Mouse (Mus musculus) CH12.LX (cell line): Measurements from ENCODE around the gene Zfp202. TPM values are rescaled to one million over a fixed set of nuclear protein-coding genes. Genes with fewer than 3 reads are reported as not detected.

ENCODE experiments used
- DNase-seq: peaks from one replicate; pipeline ENCODE4 v3.0.0-alpha.2; 2013; ENCODE audit errors: extremely low read depth
- H3K27ac ChIP-seq: 2 replicates; pipeline ENCODE4 v1.5.1; 2012; ENCODE audit warnings: low read depth, mild to moderate bottlenecking, control low read depth, moderate library complexity; ENCODE audit not compliant: insufficient read depth
- H3K27me3 ChIP-seq: replicated peaks from 2 replicates; pipeline ENCODE3; 2012; ENCODE audit warnings: inconsistent platforms
- H3K36me3 ChIP-seq, 2 experiments: replicated peaks in 1 of 2; 2 replicates each; pipeline versions ENCODE3 to v1.6.1; 2012; ENCODE audit warnings: inconsistent platforms in 1 of 2, low read length in 1 of 2, mild to moderate bottlenecking in 1 of 2, mixed read lengths in 1 of 2, moderate library complexity in 1 of 2; ENCODE audit not compliant: control insufficient read depth in 1 of 2, insufficient read depth in 1 of 2
- H3K4me1 ChIP-seq, 2 experiments: 2 replicates each; pipeline ENCODE4 v1.6.1; 2012; ENCODE audit warnings: inconsistent platforms in 1 of 2, moderate library complexity in 1 of 2; ENCODE audit not compliant: insufficient read depth in 2 of 2, control insufficient read depth in 1 of 2
- H3K4me2 ChIP-seq: 2 replicates; pipeline ENCODE4 v1.6.1; 2012; ENCODE audit warnings: low read depth, mild to moderate bottlenecking, control low read depth; ENCODE audit not compliant: poor library complexity, insufficient read depth, severe bottlenecking
- H3K4me3 ChIP-seq, 3 experiments: fragments of 150-350 bp in 1 of 3; sonication (generic) in 1 of 3; replicated peaks in 1 of 3; 2 replicates each; pipeline versions ENCODE3 to v1.5.1; 2011 to 2012; ENCODE audit warnings: low read depth in 2 of 3, low read length in 2 of 3, mild to moderate bottlenecking in 2 of 3, moderate library complexity in 2 of 3, control low read depth in 1 of 3, improper control_type of control experiment in 1 of 3, inconsistent platforms in 1 of 3, mixed read lengths in 1 of 3; ENCODE audit not compliant: poor library complexity in 1 of 3
- H3K79me2 ChIP-seq: replicated peaks from 2 replicates; pipeline ENCODE4 v1.6.1; 2012; ENCODE audit warnings: mild to moderate bottlenecking, moderate library complexity; ENCODE audit not compliant: control insufficient read depth, poor library complexity, insufficient read depth, severe bottlenecking; ENCODE audit errors: extremely low read depth
- H3K9ac ChIP-seq: 2 replicates; pipeline ENCODE4 v1.6.1; 2012; ENCODE audit warnings: low read depth, mild to moderate bottlenecking, control low read depth, moderate library complexity; ENCODE audit not compliant: insufficient read depth
- H3K9me3 ChIP-seq: replicated peaks from 2 replicates; pipeline ENCODE3; 2012; ENCODE audit warnings: low read length, inconsistent platforms, mixed read lengths
- BHLHE40 ChIP-seq: IDR thresholded peaks from 2 replicates; pipeline ENCODE4 v1.6.1; 2011; ENCODE audit warnings: mild to moderate bottlenecking, low read depth, low read length, improper control_type of control experiment
- CTCF ChIP-seq, 2 experiments: IDR thresholded peaks in 1 of 2; conservative IDR thresholded peaks in 1 of 2; 2 replicates each; pipeline ENCODE4 v1.5.1; 2011 to 2012; ENCODE audit warnings: low read depth in 2 of 2, low read length in 2 of 2, improper control_type of control experiment in 1 of 2, inconsistent platforms in 1 of 2, mild to moderate bottlenecking in 1 of 2, moderate library complexity in 1 of 2
- E2F4 ChIP-seq: IDR thresholded peaks from 2 replicates; pipeline ENCODE4 v1.6.1; 2011; ENCODE audit warnings: low read depth, low read length, improper control_type of control experiment; ENCODE audit not compliant: insufficient replicate concordance
- ELF1 ChIP-seq: IDR thresholded peaks from 2 replicates; pipeline ENCODE4 v1.6.1; 2014; ENCODE audit warnings: low read depth, mild to moderate bottlenecking, inconsistent platforms, low read length, improper control_type of control experiment
- EP300 ChIP-seq: IDR thresholded peaks from 2 replicates; pipeline ENCODE4 v1.6.1; 2011; ENCODE audit warnings: low read length, improper control_type of control experiment
- ETS1 ChIP-seq: conservative IDR thresholded peaks from 2 replicates; pipeline ENCODE4 v1.6.1; 2012; ENCODE audit warnings: low read depth, mild to moderate bottlenecking, inconsistent platforms, low read length, improper control_type of control experiment, moderate library complexity
- HCFC1 ChIP-seq: IDR thresholded peaks from 2 replicates; pipeline ENCODE4 v1.6.1; 2012; ENCODE audit warnings: low read depth, mild to moderate bottlenecking, inconsistent platforms, low read length, improper control_type of control experiment
- IRF4 ChIP-seq: IDR thresholded peaks from 2 replicates; pipeline ENCODE4 v1.6.1; 2014; ENCODE audit warnings: low read depth, mild to moderate bottlenecking, inconsistent platforms, low read length, improper control_type of control experiment
- KAT2A ChIP-seq: IDR thresholded peaks from 2 replicates; pipeline ENCODE4 v1.6.1; 2012; ENCODE audit warnings: low read length, improper control_type of control experiment, inconsistent platforms; ENCODE audit not compliant: insufficient replicate concordance
- MAFK ChIP-seq: IDR thresholded peaks from 2 replicates; pipeline ENCODE4 v1.6.1; 2011; ENCODE audit warnings: low read length, improper control_type of control experiment; ENCODE audit not compliant: insufficient replicate concordance
- MAX ChIP-seq: IDR thresholded peaks from 2 replicates; pipeline ENCODE4 v1.6.1; 2011; ENCODE audit warnings: low read length, improper control_type of control experiment
- MAZ ChIP-seq: IDR thresholded peaks from 2 replicates; pipeline ENCODE4 v1.6.1; 2012; ENCODE audit warnings: low read depth, mild to moderate bottlenecking, inconsistent platforms, low read length, improper control_type of control experiment, moderate library complexity
- MEF2A ChIP-seq: IDR thresholded peaks from 2 replicates; pipeline ENCODE4 v1.6.1; 2014; ENCODE audit warnings: low read depth, mild to moderate bottlenecking, inconsistent platforms, low read length, improper control_type of control experiment, borderline replicate concordance
- NRF1 ChIP-seq: IDR thresholded peaks from 2 replicates; pipeline ENCODE4 v1.6.1; 2014; ENCODE audit warnings: low read depth, mild to moderate bottlenecking, inconsistent platforms, low read length, improper control_type of control experiment, moderate library complexity
- PAX5 ChIP-seq: IDR thresholded peaks from 2 replicates; pipeline ENCODE4 v1.6.1; 2012; ENCODE audit warnings: low read length, inconsistent platforms, mixed read lengths
- SIN3A ChIP-seq: IDR thresholded peaks from 2 replicates; pipeline ENCODE4 v1.6.1; 2012; ENCODE audit warnings: low read length, improper control_type of control experiment, inconsistent platforms
- SMC3 ChIP-seq: IDR thresholded peaks from 2 replicates; pipeline ENCODE4 v1.6.1; 2011; ENCODE audit warnings: low read depth, low read length, improper control_type of control experiment
- TBP ChIP-seq: conservative IDR thresholded peaks from 2 replicates; pipeline ENCODE4 v1.6.1; 2011; ENCODE audit warnings: low read depth, low read length, improper control_type of control experiment
- TCF12 ChIP-seq: IDR thresholded peaks from 2 replicates; pipeline ENCODE4 v1.6.1; 2014; ENCODE audit warnings: low read depth, mild to moderate bottlenecking, inconsistent platforms, low read length, improper control_type of control experiment
- UBTF ChIP-seq: IDR thresholded peaks from 2 replicates; pipeline ENCODE4 v1.6.1; 2012; ENCODE audit warnings: low read depth, mild to moderate bottlenecking, inconsistent platforms, low read length, improper control_type of control experiment, moderate library complexity
- USF2 ChIP-seq: conservative IDR thresholded peaks from 2 replicates; pipeline ENCODE4 v1.6.1; 2011; ENCODE audit warnings: low read depth, low read length, improper control_type of control experiment
- ZC3H11A ChIP-seq: IDR thresholded peaks from 2 replicates; pipeline ENCODE4 v1.6.1; 2012; ENCODE audit warnings: low read depth, mild to moderate bottlenecking, inconsistent platforms, low read length, improper control_type of control experiment
- dilution Hi-C: fragments of 300-500 bp; cut with MboI; formaldehyde crosslinking; loops from 2 replicates; pipeline ENCODE4 v1.14.3; 2020; ENCODE audit warnings: low sequenced_read_pairs; ENCODE audit not compliant: extremely low pct_unique_long_range_greater_than_20kb, extremely low pct_ligation_motif_present
- in situ Hi-C: fragments of 300-500 bp; cut with MboI; formaldehyde crosslinking; loops from 3 replicates; pipeline ENCODE4 v1.14.3; 2019; ENCODE audit warnings: low sequenced_read_pairs, low pct_ligation_motif_present, low pct_unique_long_range_greater_than_20kb, mixed read lengths
- polyA plus RNA-seq: library from polyadenylated mRNA; unstranded; fragments of >175 nt; gene quantifications from 2 replicates; pipeline ENCODE4 v1.2.1, GENCODE M21; 2012; ENCODE audit warnings: low read depth; ENCODE audit not compliant: insufficient read length
- total RNA-seq, 2 experiments: library from RNA; depleted of rRNA; stranded (reverse); fragments of 300-350 nt in 1 of 2; fragments of >200 nt in 1 of 2; gene quantifications; 2 replicates each; pipeline ENCODE4 v1.2.3; 2012 to 2014

The Zfp202 gene
- total and polyA plus RNA-seq, 3 experiments = 3.5 to 4.2 (median 3.9) TPM

DNA sequence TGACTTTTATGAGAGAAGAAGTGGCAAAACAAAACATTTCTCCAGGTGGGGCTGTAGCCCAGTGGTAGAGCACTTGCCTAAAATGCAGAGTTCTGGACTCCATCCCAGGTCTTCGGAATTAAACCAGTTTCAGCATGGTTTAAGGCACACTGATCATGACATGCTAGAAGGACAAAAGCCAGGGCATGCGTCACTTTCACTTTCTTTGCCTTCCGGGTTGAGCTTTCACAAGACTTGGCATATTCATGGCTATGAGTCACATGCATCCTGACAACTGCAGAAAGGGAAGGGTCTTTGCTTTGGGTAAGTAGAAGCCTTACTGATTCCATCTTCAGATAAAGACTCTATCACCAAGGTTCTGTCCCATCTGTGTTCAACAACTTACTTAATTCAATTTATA is 3.9 kb downstream of the Zfp202 start:
- Histone ChIP-seq H3K9me3 (no peaks in the 10 kb centered on the region), H3K9ac (no peak overlapping the region), H3K4me1 (peaks cover 13 to 66% of the 10 kb centered on the region in 2 experiments), H3K79me2 (peaks cover 6% of the 10 kb centered on the region), H3K4me2 (no peak overlapping the region), H3K36me3 (peaks cover 0 to 15% of the 10 kb centered on the region in 2 experiments), H3K4me3 (no peak overlapping the region), H3K27me3 (no peaks in the 10 kb centered on the region), H3K27ac (no peak overlapping the region)
- in situ Hi-C loops (loop anchor here (10.0 kb wide), 1 partner anchor 61 kb away; the partner anchor contains the start of gene Olfr985), dilution Hi-C loops (no loop called here)
- TF ChIP-seq MAX = no peak
- no peak for TF ChIP-seq ZC3H11A
- no peak for TF ChIP-seq UBTF
- TF ChIP-seq CTCF (conservative IDR thresholded peaks at IDR 0.05 in 1 of 2, IDR thresholded peaks at IDR 0.05 in 1 of 2; ENCODE audit: low read depth in 2 of 2, low read length in 2 of 2) = no peak
- TF ChIP-seq KAT2A = no peak
- no peak for TF ChIP-seq PAX5
- TF ChIP-seq TCF12 = no peak
- no peak for TF ChIP-seq BHLHE40
- no peak for TF ChIP-seq TBP
- no peak for TF ChIP-seq IRF4
- TF ChIP-seq NRF1 = no peak
- TF ChIP-seq EP300 = no peak
- DNase-seq = no peak

DNA sequence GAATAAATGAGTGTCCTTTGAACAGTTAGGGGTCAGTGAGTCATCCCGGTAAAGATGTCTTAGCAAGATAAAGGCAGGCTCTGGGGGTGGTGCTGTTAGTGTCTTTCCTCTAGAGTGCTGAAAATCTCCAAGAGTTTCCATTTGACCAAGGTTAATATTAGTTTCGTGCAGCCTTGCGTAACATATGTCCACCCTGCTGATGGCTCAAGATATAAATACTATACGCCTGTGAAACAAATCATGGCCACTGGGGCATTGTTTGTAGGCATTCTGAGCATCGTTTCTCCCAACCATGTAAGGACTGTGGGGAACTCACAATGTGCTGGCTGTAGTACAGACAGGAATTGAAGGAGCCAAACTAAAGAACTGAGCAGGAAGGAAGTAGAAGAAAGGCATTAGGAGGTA is 14.4 kb downstream of the Zfp202 start:
- Histone ChIP-seq H3K4me3 (no peak overlapping the region), H3K9ac (no peak overlapping the region), H3K79me2 (0 out of 2 replicates have a peak, but pooled peaks cover 3% of the 10 kb centered on the region), H3K27ac (no peak overlapping the region), H3K36me3 (peaks cover 32 to 57% of the 10 kb centered on the region in 2 experiments), H3K9me3 (no peaks in the 10 kb centered on the region), H3K4me2 (no peak overlapping the region), H3K27me3 (no peaks in the 10 kb centered on the region), H3K4me1 (peaks cover 1 to 4% of the 10 kb centered on the region in 2 experiments; a peak in 2 of 4 replicates)
- in situ Hi-C loops (no loop called here), dilution Hi-C loops (no loop called here)
- DNase-seq = no peak
- no peak for TF ChIP-seq EP300
- no peak for TF ChIP-seq MEF2A
- no peak for TF ChIP-seq KAT2A

DNA sequence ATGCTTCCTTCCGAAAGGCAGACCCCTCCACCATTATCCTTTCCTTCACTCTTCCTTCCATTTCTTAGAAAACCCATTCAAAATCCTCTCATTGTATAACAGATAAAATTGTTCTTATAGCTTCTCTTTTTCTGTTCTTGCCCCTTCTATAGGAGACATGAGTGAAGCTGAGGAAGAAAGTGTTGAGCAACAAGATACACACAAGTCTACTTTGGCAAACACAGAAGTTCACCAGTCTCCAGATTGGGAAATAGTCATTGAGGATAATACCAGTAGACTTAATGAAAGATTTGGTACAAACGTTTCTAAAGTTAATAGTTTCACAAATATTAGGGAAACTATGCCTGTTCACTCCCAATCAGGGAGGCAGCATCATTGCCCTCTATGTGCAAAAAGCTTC is 18.6 kb downstream of the Zfp202 start:
- H3K9ac ChIP-seq = no peak overlapping the region
- dilution Hi-C loops = no loop called here
- H3K4me1 ChIP-seq = no peaks in the 10 kb centered on the region
- peaks cover 42 to 65% of the 10 kb centered on the region in 2 experiments for H3K36me3 ChIP-seq
- no peaks in the 10 kb centered on the region for H3K27me3 ChIP-seq
- no peaks in the 10 kb centered on the region for H3K9me3 ChIP-seq
- H3K79me2 ChIP-seq = no peaks in the 10 kb centered on the region
- H3K4me2 ChIP-seq = no peak overlapping the region
- no peak overlapping the region for H3K4me3 ChIP-seq
- in situ Hi-C loops = no loop called here
- no peak overlapping the region for H3K27ac ChIP-seq
- no peak for DNase-seq
- no peak for TF ChIP-seq MAZ
- TF ChIP-seq MEF2A = no peak
- TF ChIP-seq HCFC1 = no peak
- TF ChIP-seq ETS1 = no peak
- TF ChIP-seq MAFK = no peak
- TF ChIP-seq KAT2A = no peak
- TF ChIP-seq ELF1 = no peak
- TF ChIP-seq SIN3A = no peak
- no peak for TF ChIP-seq PAX5
- no peak for TF ChIP-seq EP300
- TF ChIP-seq E2F4 = no peak
- no peak for TF ChIP-seq USF2
- no peak for TF ChIP-seq SMC3
